Mouse (Mus musculus): ENCODE results near the gene Rxrg. TPM values are rescaled to one million over a fixed set of nuclear protein-coding genes. Genes with fewer than 3 reads are reported as not detected.

Rxrg gene
- total and polyA plus RNA-seq, 2 experiments = 5.1 to 9.2 TPM

- H3K79me2 ChIP-seq (ENCODE audit: control insufficient read depth, insufficient read depth, low read length) = no peaks in the 10 kb centered on the region
- 16% methylated on average over 3 of the region's 3 CpGs for WGBS
- H3K9ac ChIP-seq (ENCODE audit: low read depth, low read length) = no peak overlapping the region
- no peaks in the 10 kb centered on the region for H3K4me1 ChIP-seq (ENCODE audit: control insufficient read depth, insufficient read depth, low read length)
- H3K27me3 ChIP-seq (ENCODE audit: control insufficient read depth, insufficient read depth, low read length) = no peaks in the 10 kb centered on the region
- TF ChIP-seq CTCF (IDR thresholded peaks at IDR 0.05; ENCODE audit: low read depth, low read length) (peak; percentile 86), POLR2A (IDR thresholded peaks at IDR 0.05; ENCODE audit: extremely low read depth, insufficient read depth, low read length) (no peak)
- H3K27ac ChIP-seq (replicated peaks; ENCODE audit: insufficient read depth, low read depth, low read length) = no peak overlapping the region
- DNase-seq (ENCODE audit: extremely low read depth, low read depth, low spot score) = peak; percentile 64
- H3K4me3 ChIP-seq (ENCODE audit: insufficient read depth, low read depth, low read length) = no peak overlapping the region
- peaks cover 2% of the 10 kb centered on the region; the same call in 1 of the 2 replicates for H3K36me3 ChIP-seq (ENCODE audit: control insufficient read depth, insufficient read depth, low read length)
These were observed 38.8 kb downstream of the Rxrg start for GRCm38 (mm10) chr1:167636948-167637347.

- Histone ChIP-seq H3K79me2 (ENCODE audit: control insufficient read depth, insufficient read depth, low read length) (no peaks in the 10 kb centered on the region), H3K27ac (replicated peaks; ENCODE audit: insufficient read depth, low read depth, low read length) (no peak overlapping the region), H3K9ac (ENCODE audit: low read depth, low read length) (no peak overlapping the region), H3K36me3 (ENCODE audit: control insufficient read depth, insufficient read depth, low read length) (peaks cover 2% of the 10 kb centered on the region; the same call in 1 of the 2 replicates), H3K4me1 (ENCODE audit: control insufficient read depth, insufficient read depth, low read length) (no peaks in the 10 kb centered on the region), H3K4me3 (ENCODE audit: insufficient read depth, low read depth, low read length) (no peak overlapping the region), H3K27me3 (ENCODE audit: control insufficient read depth, insufficient read depth, low read length) (no peaks in the 10 kb centered on the region)
- DNase-seq (ENCODE audit: extremely low read depth, low read depth, low spot score) = no peak
- WGBS = 63% methylated on average over 13 of the region's 13 CpGs
- TF ChIP-seq POLR2A (IDR thresholded peaks at IDR 0.05; ENCODE audit: extremely low read depth, insufficient read depth, low read length) (no peak), CTCF (IDR thresholded peaks at IDR 0.05; ENCODE audit: low read depth, low read length) (peak; percentile 69)
These were observed 39.9 kb downstream of the Rxrg start for GRCm38 (mm10) chr1:167638053-167638452.

GRCm38 (mm10) chr1:167638901-167639300, 40.7 kb downstream of the Rxrg start:
- 80% methylated on average over 9 of the region's 9 CpGs for WGBS
- DNase-seq (ENCODE audit: extremely low read depth, low read depth, low spot score) = no peak
- H3K27me3 ChIP-seq (ENCODE audit: control insufficient read depth, insufficient read depth, low read length) = no peaks in the 10 kb centered on the region
- H3K27ac ChIP-seq (replicated peaks; ENCODE audit: insufficient read depth, low read depth, low read length) = no peak overlapping the region
- H3K4me1 ChIP-seq (ENCODE audit: control insufficient read depth, insufficient read depth, low read length) = no peaks in the 10 kb centered on the region
- no peak overlapping the region for H3K4me3 ChIP-seq (ENCODE audit: insufficient read depth, low read depth, low read length)
- H3K79me2 ChIP-seq (ENCODE audit: control insufficient read depth, insufficient read depth, low read length) = no peaks in the 10 kb centered on the region
- H3K9ac ChIP-seq (ENCODE audit: low read depth, low read length) = no peak overlapping the region
- H3K36me3 ChIP-seq (ENCODE audit: control insufficient read depth, insufficient read depth, low read length) = peaks cover 2% of the 10 kb centered on the region; the same call in 1 of the 2 replicates
- TF ChIP-seq POLR2A (IDR thresholded peaks at IDR 0.05; ENCODE audit: extremely low read depth, insufficient read depth, low read length) (no peak), CTCF (IDR thresholded peaks at IDR 0.05; ENCODE audit: low read depth, low read length) (no peak)

GRCm38 (mm10) chr1:167644866-167645537, 46.8 kb downstream of the Rxrg start:
- no peaks in the 10 kb centered on the region for H3K27me3 ChIP-seq (ENCODE audit: control insufficient read depth, insufficient read depth, low read length)
- no peaks in the 10 kb centered on the region for H3K36me3 ChIP-seq (ENCODE audit: control insufficient read depth, insufficient read depth, low read length)
- 16% methylated on average over 16 of the region's 16 CpGs for WGBS
- H3K27ac ChIP-seq (replicated peaks; ENCODE audit: insufficient read depth, low read depth, low read length) = no peak overlapping the region
- peak; percentile 20 for DNase-seq (ENCODE audit: extremely low read depth, low read depth, low spot score)
- H3K79me2 ChIP-seq (ENCODE audit: control insufficient read depth, insufficient read depth, low read length) = no peaks in the 10 kb centered on the region
- H3K9ac ChIP-seq (ENCODE audit: low read depth, low read length) = no peak overlapping the region
- no peak overlapping the region for H3K4me3 ChIP-seq (ENCODE audit: insufficient read depth, low read depth, low read length)
- peaks cover 4% of the 10 kb centered on the region for H3K4me1 ChIP-seq (ENCODE audit: control insufficient read depth, insufficient read depth, low read length)
- TF ChIP-seq POLR2A (IDR thresholded peaks at IDR 0.05; ENCODE audit: extremely low read depth, insufficient read depth, low read length) (no peak), CTCF (IDR thresholded peaks at IDR 0.05; ENCODE audit: low read depth, low read length) (peak; percentile 92)

- no peaks in the 10 kb centered on the region for H3K79me2 ChIP-seq (ENCODE audit: control insufficient read depth, insufficient read depth, low read length)
- H3K27ac ChIP-seq (replicated peaks; ENCODE audit: insufficient read depth, low read depth, low read length) = no peak overlapping the region
- H3K36me3 ChIP-seq (ENCODE audit: control insufficient read depth, insufficient read depth, low read length) = no peaks in the 10 kb centered on the region
- no peak overlapping the region for H3K4me3 ChIP-seq (ENCODE audit: insufficient read depth, low read depth, low read length)
- no peak for DNase-seq (ENCODE audit: extremely low read depth, low read depth, low spot score)
- 77% methylated on average over 3 of the region's 3 CpGs for WGBS
- H3K9ac ChIP-seq (ENCODE audit: low read depth, low read length) = no peak overlapping the region
- TF ChIP-seq POLR2A (IDR thresholded peaks at IDR 0.05; ENCODE audit: extremely low read depth, insufficient read depth, low read length) = no peak
- TF ChIP-seq CTCF (IDR thresholded peaks at IDR 0.05; ENCODE audit: low read depth, low read length) = no peak
- peaks cover 4% of the 10 kb centered on the region for H3K4me1 ChIP-seq (ENCODE audit: control insufficient read depth, insufficient read depth, low read length)
- H3K27me3 ChIP-seq (ENCODE audit: control insufficient read depth, insufficient read depth, low read length) = no peaks in the 10 kb centered on the region
These were observed 50.5 kb downstream of the Rxrg start for GRCm38 (mm10) chr1:167648670-167649069.

GRCm38 (mm10) chr1:167649122-167649633, 51.0 kb downstream of the Rxrg start:
- Histone ChIP-seq H3K27ac (replicated peaks; ENCODE audit: insufficient read depth, low read depth, low read length) (no peak overlapping the region), H3K4me1 (ENCODE audit: control insufficient read depth, insufficient read depth, low read length) (peaks cover 4% of the 10 kb centered on the region), H3K9ac (ENCODE audit: low read depth, low read length) (no peak overlapping the region), H3K36me3 (ENCODE audit: control insufficient read depth, insufficient read depth, low read length) (no peaks in the 10 kb centered on the region), H3K79me2 (ENCODE audit: control insufficient read depth, insufficient read depth, low read length) (no peaks in the 10 kb centered on the region), H3K27me3 (ENCODE audit: control insufficient read depth, insufficient read depth, low read length) (no peaks in the 10 kb centered on the region), H3K4me3 (ENCODE audit: insufficient read depth, low read depth, low read length) (no peak overlapping the region)
- DNase-seq (ENCODE audit: extremely low read depth, low read depth, low spot score) = peak; percentile 4
- 77% methylated on average over 11 of the region's 11 CpGs for WGBS
- TF ChIP-seq CTCF (IDR thresholded peaks at IDR 0.05; ENCODE audit: low read depth, low read length) (no peak), POLR2A (IDR thresholded peaks at IDR 0.05; ENCODE audit: extremely low read depth, insufficient read depth, low read length) (no peak)

Data from liver, adult 2 months (tissue).